18 mouse cellular contexts compared by ENCODE assay signal in the genomic region with DNA sequence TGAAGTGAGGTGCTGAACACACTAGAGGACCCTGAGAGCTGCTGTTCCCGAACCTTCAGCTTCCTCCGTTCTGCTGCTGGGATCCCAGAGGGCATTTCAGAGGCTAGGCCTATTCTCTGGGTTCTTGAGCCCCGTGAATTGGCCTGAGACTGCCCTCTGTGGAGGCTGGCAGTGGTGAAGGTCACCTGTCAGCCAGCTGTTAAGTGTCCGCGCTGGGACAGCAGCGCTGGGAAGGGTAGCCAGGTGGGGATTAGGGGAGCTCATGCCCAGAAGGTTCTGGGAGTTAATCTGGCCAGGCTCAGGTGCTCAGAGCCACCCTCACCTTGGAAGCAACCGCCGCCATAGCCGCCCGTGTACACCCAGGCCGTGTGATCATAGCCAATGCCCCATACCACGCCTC. TPM values are rescaled to one million over a fixed set of nuclear protein-coding genes. Genes with fewer than 3 reads are reported as not detected.
DNase-seq lines count a peak whose midpoint lies in the region; ATAC-seq and TF ChIP-seq lines count a peak whose summit lies in the region.
"Had no signal": no experiment of that assay in that cellular context is flagged by ENCODE, and none has a peak within 500 bp of the region (broad histone marks: within the 10 kb centered on the region; RNA-seq: fewer than 3 reads in every experiment).

No protein-coding gene starts in this region.

- H3K9me3 ChIP-seq in midbrain, embryonic 10.5 days (replicated peaks), result peaks cover 7% of the 10 kb centered on the region; the same call in 1 of the 2 replicates
- H3K9me3 ChIP-seq in midbrain, embryonic 13.5 days, result no peaks in the 10 kb centered on the region; the same call in 1 of the 2 replicates
- no peaks in the 10 kb centered on the region for H3K9me3 ChIP-seq in intestine, embryonic 15.5 days
- H3K9me3 ChIP-seq: embryonic facial prominence, embryonic 12.5 days; forebrain, embryonic 13.5 days; forebrain, embryonic 15.5 days; G1E had no signal

- no peak overlapping the region for H3K9ac ChIP-seq in midbrain, embryonic 13.5 days (replicated peaks)
- no peak overlapping the region for H3K9ac ChIP-seq in intestine, embryonic 15.5 days
- H3K9ac ChIP-seq: embryonic facial prominence, embryonic 12.5 days; forebrain, embryonic 13.5 days; forebrain, embryonic 15.5 days; forebrain, postnatal 0 days had no signal

- H3K4me3 ChIP-seq in cerebellum, adult 2 months (replicated peaks; ENCODE audit: insufficient read depth, low read depth, low read length), result no peak overlapping the region
- no peak overlapping the region for H3K4me3 ChIP-seq in midbrain, embryonic 10.5 days
- no peak overlapping the region for H3K4me3 ChIP-seq in midbrain, embryonic 13.5 days (replicated peaks)
- H3K4me3 ChIP-seq in intestine, embryonic 15.5 days (replicated peaks), result no peak overlapping the region
- H3K4me3 ChIP-seq: embryonic facial prominence, embryonic 10.5 days; embryonic facial prominence, embryonic 12.5 days; forebrain, embryonic 13.5 days; forebrain, embryonic 15.5 days had no signal

- no peak for ATAC-seq in midbrain, embryonic 13.5 days
- no peak for ATAC-seq in intestine, embryonic 15.5 days
- ATAC-seq: activated CD4-positive, CD25-positive, alpha-beta regulatory T cell, adult 4 months; forebrain, embryonic 13.5 days; forebrain, embryonic 15.5 days; forebrain, postnatal 0 days; Patski had no signal

- TF ChIP-seq CTCF in cerebellum, adult 2 months (IDR thresholded peaks at IDR 0.05; ENCODE audit: borderline replicate concordance, insufficient read depth, low read depth, low read length), result no peak

- peaks cover 57% of the 10 kb centered on the region for H3K4me1 ChIP-seq in cerebellum, adult 2 months (ENCODE audit: control insufficient read depth, insufficient read depth, low read length)
- peaks cover 9% of the 10 kb centered on the region; the same call in 1 of the 2 replicates for H3K4me1 ChIP-seq in midbrain, embryonic 10.5 days
- H3K4me1 ChIP-seq in midbrain, embryonic 13.5 days (replicated peaks), result no peaks in the 10 kb centered on the region
- H3K4me1 ChIP-seq in intestine, embryonic 15.5 days (replicated peaks), result no peaks in the 10 kb centered on the region
- H3K4me1 ChIP-seq: embryonic facial prominence, embryonic 10.5 days; embryonic facial prominence, embryonic 12.5 days; forebrain, embryonic 13.5 days; forebrain, embryonic 15.5 days had no signal

- no peak overlapping the region for H3K4me2 ChIP-seq in midbrain, embryonic 13.5 days (replicated peaks)
- no peak overlapping the region for H3K4me2 ChIP-seq in intestine, embryonic 15.5 days (replicated peaks)
- H3K4me2 ChIP-seq: embryonic facial prominence, embryonic 12.5 days; forebrain, embryonic 13.5 days; forebrain, embryonic 15.5 days had no signal

- no peak for TF ChIP-seq POLR2A in cerebellum, adult 2 months (IDR thresholded peaks at IDR 0.05; ENCODE audit: borderline replicate concordance, insufficient read depth, low read length)

- 57% methylated on average over 12 of the region's 12 CpGs for WGBS in cerebellum, adult 2 months
- whole genome bisulfite sequencing in midbrain, embryonic 10.5 days, result 91% methylated on average over 12 of the region's 12 CpGs
- WGBS in midbrain, embryonic 13.5 days, result 88% methylated on average over 12 of the region's 12 CpGs
- 91% methylated on average over 12 of the region's 12 CpGs for WGBS in intestine, embryonic 15.5 days

- 0 out of 2 replicates have a peak overlapping the region, but pooled peaks have one; percentile 8 for H3K27ac ChIP-seq in cerebellum, adult 2 months (ENCODE audit: insufficient read depth, low read length)
- peak overlapping the region; percentile 17 for H3K27ac ChIP-seq in midbrain, embryonic 10.5 days (replicated peaks)
- no peak overlapping the region for H3K27ac ChIP-seq in midbrain, embryonic 13.5 days
- no peak overlapping the region for H3K27ac ChIP-seq in intestine, embryonic 15.5 days
- H3K27ac ChIP-seq: embryonic facial prominence, embryonic 10.5 days; embryonic facial prominence, embryonic 12.5 days; forebrain, embryonic 13.5 days; forebrain, embryonic 15.5 days had no signal

- peaks cover 80% of the 10 kb centered on the region for H3K36me3 ChIP-seq in midbrain, embryonic 10.5 days
- peaks cover 89% of the 10 kb centered on the region for H3K36me3 ChIP-seq in midbrain, embryonic 13.5 days
- peaks cover 8% of the 10 kb centered on the region; the same call in 1 of the 2 replicates for H3K36me3 ChIP-seq in intestine, embryonic 15.5 days

- no peaks in the 10 kb centered on the region for H3K27me3 ChIP-seq in cerebellum, adult 2 months (ENCODE audit: control insufficient read depth, insufficient read depth, low read length)
- no peaks in the 10 kb centered on the region for H3K27me3 ChIP-seq in midbrain, embryonic 10.5 days (ENCODE audit: low read depth, poor library complexity, severe bottlenecking)
- no peaks in the 10 kb centered on the region for H3K27me3 ChIP-seq in midbrain, embryonic 13.5 days
- no peaks in the 10 kb centered on the region for H3K27me3 ChIP-seq in intestine, embryonic 15.5 days (replicated peaks)
- H3K27me3 ChIP-seq: embryonic facial prominence, embryonic 12.5 days; forebrain, embryonic 13.5 days; forebrain, embryonic 15.5 days; Patski had no signal

- no peak for DNase-seq in cerebellum, adult 2 months
- no peak for DNase-seq in cerebellum, adult 9-11 months
- DNase-seq in midbrain, embryonic 10.5 days (ENCODE audit: low spot score), result no peak
- DNase-seq: adrenal gland, postnatal 10 days; adrenal gland, postnatal 25 days; cerebellum, adult 8-10 months; cerebellum, postnatal 10 days; forebrain, postnatal 0 days had no signal

RNA-seq across cellular contexts. Expression of a gene that starts 14.2 kb away (rescaled TPM):
- polyA plus RNA-seq in cerebellum, adult 2 months (2012; rRNA removed), result 0.14 and 0.15 TPM in 2 replicates
- 0.07 and 0.16 TPM in 2 replicates for polyA plus RNA-seq in midbrain, embryonic 10.5 days (2016; fragmentation: Nextera tagmentation; extraction: Ambion mirVana)
- 0.13 and 0.14 TPM in 2 replicates for polyA plus RNA-seq in midbrain, embryonic 13.5 days (2015; fragmentation: Nextera tagmentation; extraction: Ambion mirVana)
- polyA plus RNA-seq in intestine, embryonic 15.5 days (2015; fragmentation: Nextera tagmentation; extraction: Ambion mirVana), result 7.6 and 15.3 TPM in 2 replicates
- polyA plus RNA-seq: C2C12; forebrain, postnatal 0 days had no signal

RNA-seq across cellular contexts. Expression of a gene that starts 19.1 kb away (rescaled TPM):
- polyA plus RNA-seq in cerebellum, adult 2 months (2012; rRNA removed), result 164 and 182 TPM in 2 replicates
- polyA plus RNA-seq in midbrain, embryonic 10.5 days (2016; fragmentation: Nextera tagmentation; extraction: Ambion mirVana), result 21.7 and 27.7 TPM in 2 replicates
- polyA plus RNA-seq in midbrain, embryonic 13.5 days (2015; fragmentation: Nextera tagmentation; extraction: Ambion mirVana), result 42.8 and 44.8 TPM in 2 replicates
- polyA plus RNA-seq in intestine, embryonic 15.5 days (2015; fragmentation: Nextera tagmentation; extraction: Ambion mirVana), result 17.3 and 19.9 TPM in 2 replicates

RNA-seq across cellular contexts. Expression of a gene that starts 39.9 kb away (rescaled TPM):
- 70.5 and 72.5 TPM in 2 replicates for polyA plus RNA-seq in cerebellum, adult 2 months (2012; rRNA removed)
- 116 and 117 TPM in 2 replicates for polyA plus RNA-seq in midbrain, embryonic 10.5 days (2016; fragmentation: Nextera tagmentation; extraction: Ambion mirVana)
- 133 and 137 TPM in 2 replicates for polyA plus RNA-seq in midbrain, embryonic 13.5 days (2015; fragmentation: Nextera tagmentation; extraction: Ambion mirVana)
- 130 and 133 TPM in 2 replicates for polyA plus RNA-seq in intestine, embryonic 15.5 days (2015; fragmentation: Nextera tagmentation; extraction: Ambion mirVana)

Comparison
In these comparisons a context has a peak if more than half of its experiments do, and no peak if none do; other contexts are left out.
1. H3K27ac ChIP-seq: peak in cerebellum, adult 2 months (single experiment) and midbrain, embryonic 10.5 days (single experiment); none in midbrain, embryonic 13.5 days (single experiment) and intestine, embryonic 15.5 days (single experiment).